Comparison of ENCODE assay signal across 8 mouse cellular contexts in the genomic region with DNA sequence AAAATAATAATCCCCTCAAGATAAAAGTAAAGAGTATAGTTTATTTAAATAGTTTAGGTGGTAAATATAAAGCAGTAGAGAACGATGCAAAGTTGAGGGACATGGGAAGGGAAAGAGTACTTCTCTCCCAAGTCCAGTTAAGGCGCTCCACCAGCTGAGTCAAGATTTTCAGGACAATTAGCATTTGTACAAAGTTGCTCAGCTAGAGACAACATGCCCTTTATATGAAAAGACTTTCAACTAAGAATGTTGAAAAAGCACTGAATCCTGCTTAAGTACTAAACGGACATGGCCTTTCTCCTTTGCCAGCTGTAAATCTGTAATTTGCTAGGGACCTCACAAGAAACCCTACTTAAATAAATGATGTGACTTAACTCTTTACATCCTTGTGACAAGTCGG. TPM values are rescaled to one million over a fixed set of nuclear protein-coding genes. Genes with fewer than 3 reads are reported as not detected.
A peak's percentile ranks its signal among the peaks of the same experiment; 100 is the strongest.
DNase-seq lines count a peak whose midpoint lies in the region; ATAC-seq lines count a peak whose summit lies in the region.
"Had no signal": no experiment of that assay in that cellular context is flagged by ENCODE, and none has a peak within 500 bp of the region (broad histone marks: within the 10 kb centered on the region; RNA-seq: fewer than 3 reads in every experiment).

No protein-coding gene starts in this region.

- H3K4me1 ChIP-seq in megakaryocyte, embryonic 14.5 days: peaks cover 18% of the 10 kb centered on the region
- H3K4me1 ChIP-seq in forebrain, embryonic 14.5 days (ENCODE audit: control insufficient read depth, insufficient read depth, low read length): peaks cover 12% of the 10 kb centered on the region
- H3K4me1 ChIP-seq in limb, embryonic 15.5 days: 0 out of 2 replicates have a peak, but pooled peaks cover 2% of the 10 kb centered on the region
- no peaks in the 10 kb centered on the region for H3K4me1 ChIP-seq in stomach, embryonic 16.5 days (ENCODE audit: control insufficient read depth, insufficient read depth, low read length)

- WGBS in forebrain, embryonic 14.5 days: 27% methylated on average over 4 of the region's 4 CpGs
- 43% methylated on average over 4 of the region's 4 CpGs for WGBS in limb, embryonic 15.5 days
- WGBS in stomach, embryonic 16.5 days: 33% methylated on average over 4 of the region's 4 CpGs

- H3K4me3 ChIP-seq in megakaryocyte, embryonic 14.5 days (replicated peaks): peak overlapping the region; percentile 95
- peak overlapping the region; percentile 40 for H3K4me3 ChIP-seq in forebrain, embryonic 14.5 days (ENCODE audit: low read depth, low read length)
- peak overlapping the region; percentile 76 for H3K4me3 ChIP-seq in limb, embryonic 15.5 days
- H3K4me3 ChIP-seq in stomach, embryonic 16.5 days (replicated peaks; ENCODE audit: low read length): peak overlapping the region; percentile 76

- H3K36me3 ChIP-seq in megakaryocyte, embryonic 14.5 days (replicated peaks; ENCODE audit: low read length): no peaks in the 10 kb centered on the region
- no peaks in the 10 kb centered on the region for H3K36me3 ChIP-seq in forebrain, embryonic 14.5 days (ENCODE audit: control insufficient read depth, insufficient read depth, low read length)
- no peaks in the 10 kb centered on the region for H3K36me3 ChIP-seq in limb, embryonic 15.5 days
- H3K36me3 ChIP-seq in stomach, embryonic 16.5 days (ENCODE audit: control insufficient read depth, insufficient read depth, low read length): no peaks in the 10 kb centered on the region

- H3K9ac ChIP-seq in forebrain, embryonic 14.5 days (ENCODE audit: low read length): peak overlapping the region; percentile 82
- H3K9ac ChIP-seq in limb, embryonic 15.5 days: no peak overlapping the region
- H3K9ac ChIP-seq in stomach, embryonic 16.5 days (ENCODE audit: low read length): peak overlapping the region; percentile 81

- H3K27ac ChIP-seq in forebrain, embryonic 14.5 days (ENCODE audit: low read depth, low read length): peak overlapping the region; percentile 99
- H3K27ac ChIP-seq in limb, embryonic 15.5 days: peak overlapping the region; percentile 95
- peak overlapping the region; percentile 95 for H3K27ac ChIP-seq in stomach, embryonic 16.5 days (ENCODE audit: low read length)

- peaks cover 24% of the 10 kb centered on the region for H3K27me3 ChIP-seq in megakaryocyte, embryonic 14.5 days (replicated peaks)
- H3K27me3 ChIP-seq in forebrain, embryonic 14.5 days (replicated peaks; ENCODE audit: control insufficient read depth, insufficient read depth, low read length): no peaks in the 10 kb centered on the region
- H3K27me3 ChIP-seq in limb, embryonic 15.5 days: no peaks in the 10 kb centered on the region
- no peaks in the 10 kb centered on the region for H3K27me3 ChIP-seq in stomach, embryonic 16.5 days (ENCODE audit: control insufficient read depth, insufficient read depth, low read length)

- peaks cover 3% of the 10 kb centered on the region; the same call in 1 of the 2 replicates for H3K9me3 ChIP-seq in megakaryocyte, embryonic 14.5 days
- H3K9me3 ChIP-seq in forebrain, embryonic 14.5 days (replicated peaks; ENCODE audit: control insufficient read depth, low read length): no peaks in the 10 kb centered on the region
- no peaks in the 10 kb centered on the region for H3K9me3 ChIP-seq in limb, embryonic 15.5 days
- H3K9me3 ChIP-seq in stomach, embryonic 16.5 days (replicated peaks; ENCODE audit: control insufficient read depth, low read length): no peaks in the 10 kb centered on the region

- H3K4me2 ChIP-seq in forebrain, embryonic 14.5 days (ENCODE audit: low read length): peak overlapping the region; percentile 73
- peak overlapping the region; percentile 65 for H3K4me2 ChIP-seq in limb, embryonic 15.5 days
- H3K4me2 ChIP-seq in stomach, embryonic 16.5 days (ENCODE audit: low read depth, low read length): peak overlapping the region; percentile 72

- no peak for ATAC-seq in megakaryocyte, adult 5-6 weeks (ENCODE audit: poor library complexity, severe bottlenecking)
- no peak; the same call in 1 of the 2 replicates for ATAC-seq in forebrain, embryonic 14.5 days
- ATAC-seq in limb, embryonic 15.5 days (ENCODE audit: insufficient number of reproducible peaks, low FRiP score, low TSS enrichment, low read depth): no peak
- ATAC-seq in stomach, embryonic 16.5 days (ENCODE audit: insufficient read depth, low FRiP score): no peak

- DNase-seq in forebrain, embryonic 14.5 days (ENCODE audit: low spot score): peak; percentile 48
- no peak for DNase-seq in adrenal gland, postnatal 10 days
- DNase-seq in ovary, postnatal 10 days (ENCODE audit: low spot score): no peak

RNA-seq across cellular contexts. Expression of a gene that starts 0.3 kb away (rescaled TPM):
- polyA plus RNA-seq in megakaryocyte, embryonic 14.5 days (2012; ENCODE audit: insufficient read depth, low replicate concordance): 0.30 and 0.71 TPM in 2 replicates
- total RNA-seq in megakaryocyte, adult 5-6 weeks (2015): 7.3 and 8.7 TPM in 2 replicates
- total RNA-seq in megakaryocyte, adult 5-6 weeks (2017): 4.2 and 5.0 TPM in 2 replicates
- polyA plus RNA-seq in forebrain, embryonic 14.5 days (2014; fragmentation: Nextera tagmentation; extraction: Ambion mirVana): 18.7 and 22.8 TPM in 2 replicates
- 10.4 TPM in 2 replicates for polyA plus RNA-seq in limb, embryonic 15.5 days (2015; fragmentation: Nextera tagmentation; extraction: Ambion mirVana)
- polyA plus RNA-seq in stomach, embryonic 16.5 days (2015; fragmentation: Nextera tagmentation; extraction: Ambion mirVana): 12.3 and 13.2 TPM in 2 replicates
- total RNA-seq in adrenal gland, postnatal 10 days (2021): 10 to 100 TPM; 13.0 to 17.4 TPM

RNA-seq across cellular contexts. Expression of a gene that starts 38.0 kb away (rescaled TPM):
- not detected in 2 replicates for polyA plus RNA-seq in megakaryocyte, embryonic 14.5 days (2012; ENCODE audit: insufficient read depth, low replicate concordance)
- total RNA-seq in megakaryocyte, adult 5-6 weeks (2015): not detected in 2 replicates
- total RNA-seq in megakaryocyte, adult 5-6 weeks (2017): not detected in 2 replicates
- not detected in 2 replicates for polyA plus RNA-seq in forebrain, embryonic 14.5 days (2014; fragmentation: Nextera tagmentation; extraction: Ambion mirVana)
- 0.60 and 3.9 TPM in 2 replicates for polyA plus RNA-seq in limb, embryonic 15.5 days (2015; fragmentation: Nextera tagmentation; extraction: Ambion mirVana)
- 0.70 and 1.6 TPM in 2 replicates for polyA plus RNA-seq in stomach, embryonic 16.5 days (2015; fragmentation: Nextera tagmentation; extraction: Ambion mirVana)
- not detected for total RNA-seq in adrenal gland, postnatal 10 days (2021)
- polyA plus RNA-seq: macrophage had no signal

RNA-seq across cellular contexts. Expression of a gene that starts 53.4 kb away (rescaled TPM):
- polyA plus RNA-seq in megakaryocyte, embryonic 14.5 days (2012; ENCODE audit: insufficient read depth, low replicate concordance): not detected in 2 replicates
- not detected in 2 replicates for total RNA-seq in megakaryocyte, adult 5-6 weeks (2015)
- not detected in 2 replicates for total RNA-seq in megakaryocyte, adult 5-6 weeks (2017)
- 237 and 306 TPM in 2 replicates for polyA plus RNA-seq in forebrain, embryonic 14.5 days (2014; fragmentation: Nextera tagmentation; extraction: Ambion mirVana)
- 4.8 and 5.2 TPM in 2 replicates for polyA plus RNA-seq in limb, embryonic 15.5 days (2015; fragmentation: Nextera tagmentation; extraction: Ambion mirVana)
- 3.7 and 3.8 TPM in 2 replicates for polyA plus RNA-seq in stomach, embryonic 16.5 days (2015; fragmentation: Nextera tagmentation; extraction: Ambion mirVana)
- total RNA-seq in adrenal gland, postnatal 10 days (2021): 10 to 100 TPM in 1 of 2 experiments, 1 to 10 TPM in 1; 7.6 to 11.1 TPM
- polyA plus RNA-seq: macrophage had no signal

Comparison
In these comparisons a context has a peak if more than half of its experiments do, and no peak if none do; other contexts are left out.
1. H3K4me3 ChIP-seq: peak in every context shown above with its lines; median percentile 95 in megakaryocyte, embryonic 14.5 days; 76 in limb, embryonic 15.5 days; 76 in stomach, embryonic 16.5 days; 40 in forebrain, embryonic 14.5 days.
2. RNA of a gene that starts 53.4 kb away (polyA plus RNA-seq): 237 to 306 TPM in forebrain, embryonic 14.5 days; 4.8 to 5.2 TPM in limb, embryonic 15.5 days, 3.7 to 3.8 TPM in stomach, embryonic 16.5 days and not detected in megakaryocyte, embryonic 14.5 days; every median in the first group is over 10 times any median in the second.
3. Peak in every context shown above with its lines, with median percentiles within 50 percentile points of each other: H3K27ac ChIP-seq and H3K4me2 ChIP-seq.